Mouse (Mus musculus) retina, embryonic 14.5 days (tissue): Measurements from ENCODE around the gene Fmo2.
A peak's percentile ranks its signal among the peaks of the same experiment; 100 is the strongest.

ENCODE experiments used
- DNase-seq: peaks from one replicate; pipeline ENCODE4 v3.0.0-alpha.2; 2015; ENCODE audit warnings: low spot score

Fmo2 gene

DNA sequence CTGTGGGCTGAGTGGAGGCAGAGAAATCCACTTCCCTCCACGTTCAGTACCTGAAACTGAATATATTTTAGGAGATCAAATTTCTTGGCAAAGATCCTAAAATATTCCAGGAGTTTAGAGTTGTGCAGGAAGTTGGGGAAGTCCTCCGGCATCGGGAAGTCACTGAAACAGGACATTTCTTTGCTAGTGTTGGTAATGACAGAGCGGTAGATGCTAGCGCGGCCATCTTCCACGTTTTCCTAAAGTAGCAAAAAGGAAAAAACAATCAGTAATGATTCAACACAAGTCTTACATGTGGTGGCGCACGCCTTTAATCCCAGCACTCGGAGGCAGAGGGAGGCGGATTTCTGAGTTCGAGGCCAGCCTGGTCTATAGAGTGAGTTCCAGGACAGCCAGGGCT, 9.9 kb downstream of the Fmo2 start:
- DNase-seq, result no peak

DNA sequence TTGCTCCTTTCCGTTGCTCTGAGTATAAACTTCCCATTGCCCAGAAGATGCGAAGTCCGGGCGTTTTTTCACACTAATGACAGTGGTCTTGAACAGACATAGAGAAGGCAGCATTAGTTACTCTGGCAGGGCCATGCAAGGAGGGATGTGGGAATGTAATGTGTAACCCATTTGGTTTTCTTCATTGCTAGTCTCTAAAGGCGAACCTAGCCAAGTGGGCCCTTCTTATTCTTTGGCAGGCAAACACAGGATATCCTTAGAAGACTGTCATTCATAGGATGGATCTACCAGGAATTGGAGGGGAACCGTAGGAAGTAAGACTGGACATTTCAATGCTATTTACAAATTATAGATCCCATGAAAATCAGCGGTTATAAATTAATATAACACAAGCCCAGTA, 10.9 kb downstream of the Fmo2 start:
- no peak for DNase-seq

DNA sequence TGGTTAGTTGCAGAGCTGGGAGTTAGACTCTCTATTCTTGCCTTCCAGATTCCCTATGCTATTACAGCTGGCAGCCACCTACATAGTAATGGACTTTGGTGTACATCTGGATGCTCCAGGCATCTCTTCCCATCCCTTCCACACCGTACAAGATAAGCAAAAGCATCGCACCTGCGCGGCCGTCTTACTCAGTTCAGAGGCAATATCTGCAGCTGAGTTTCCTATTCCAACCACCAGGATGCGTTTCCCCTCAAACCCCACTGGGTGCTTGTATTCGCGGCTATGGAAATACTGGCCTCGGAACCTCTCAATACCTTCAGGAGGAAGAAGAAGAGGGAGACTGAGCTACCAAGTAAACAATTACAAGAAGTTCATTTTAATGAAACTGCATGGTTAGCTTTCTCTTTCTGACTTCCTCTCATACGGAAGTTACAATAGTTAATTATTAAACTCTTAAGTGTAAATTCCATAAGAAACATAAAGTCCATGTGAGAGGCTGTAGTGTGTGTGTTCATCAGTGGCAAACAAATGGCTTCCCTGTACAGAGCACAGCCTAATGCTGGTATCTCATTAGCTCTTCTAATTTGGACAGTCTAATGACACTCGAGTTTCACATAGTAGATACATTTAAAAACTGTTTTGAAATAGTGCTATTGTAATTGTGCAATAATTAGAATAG, 12.2 kb downstream of the Fmo2 start:
- DNase-seq, result no peak

DNA sequence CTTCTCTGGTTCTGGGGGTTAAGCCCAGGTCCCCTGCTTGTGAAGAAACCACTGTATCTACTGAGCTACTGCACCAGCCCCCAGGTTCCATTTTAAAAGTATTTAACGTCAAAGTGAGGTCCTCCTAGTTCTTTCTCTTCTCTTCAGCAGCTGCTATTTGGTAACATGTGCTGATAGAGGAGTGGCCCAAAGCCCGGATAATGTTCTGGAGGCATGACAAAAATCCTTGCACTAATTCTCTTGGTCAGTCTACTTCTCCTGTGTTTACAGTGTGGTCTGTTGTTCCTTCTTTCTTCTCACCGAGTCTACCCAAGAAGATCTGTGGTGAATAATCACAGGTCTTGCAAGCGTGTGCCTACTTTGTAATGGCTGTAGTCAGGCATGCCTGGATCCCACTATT, 15.8 kb downstream of the Fmo2 start:
- no peak for DNase-seq

DNA sequence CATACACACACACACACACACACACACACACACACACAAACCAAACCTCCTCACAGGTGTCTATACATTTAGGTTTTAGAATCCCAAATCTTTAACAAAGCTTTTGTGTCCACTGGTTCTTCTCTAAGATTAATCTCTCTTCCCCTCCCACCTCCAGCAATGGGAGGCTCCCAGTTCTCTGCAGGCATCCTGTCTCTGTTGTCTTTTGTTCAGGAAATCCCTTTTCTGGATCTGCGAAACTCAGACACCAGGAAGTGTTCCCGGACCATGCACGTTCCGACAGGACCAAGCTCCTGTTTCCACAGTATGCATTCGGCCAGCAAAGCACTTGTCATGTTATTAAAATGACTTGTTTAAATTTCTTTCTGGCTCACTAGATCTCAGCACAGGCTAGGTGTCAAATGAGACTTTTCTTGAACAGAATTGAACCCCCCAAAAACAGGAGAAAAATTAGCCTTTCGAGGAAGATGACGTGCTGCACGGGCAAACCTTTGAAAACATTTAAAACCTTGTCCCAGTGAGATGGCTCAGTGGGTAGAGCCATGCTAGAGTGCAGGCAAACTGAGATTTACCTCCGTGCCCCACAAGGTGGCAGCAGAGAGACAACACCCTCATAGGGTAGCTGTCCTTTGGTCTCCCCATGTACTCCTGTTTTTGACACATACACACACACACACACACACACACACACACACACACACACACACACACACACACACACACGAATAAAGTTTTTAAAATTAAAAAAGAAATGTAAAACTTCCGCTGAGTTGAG, 18.7 kb downstream of the Fmo2 start:
- DNase-seq, result peak; percentile 67

DNA sequence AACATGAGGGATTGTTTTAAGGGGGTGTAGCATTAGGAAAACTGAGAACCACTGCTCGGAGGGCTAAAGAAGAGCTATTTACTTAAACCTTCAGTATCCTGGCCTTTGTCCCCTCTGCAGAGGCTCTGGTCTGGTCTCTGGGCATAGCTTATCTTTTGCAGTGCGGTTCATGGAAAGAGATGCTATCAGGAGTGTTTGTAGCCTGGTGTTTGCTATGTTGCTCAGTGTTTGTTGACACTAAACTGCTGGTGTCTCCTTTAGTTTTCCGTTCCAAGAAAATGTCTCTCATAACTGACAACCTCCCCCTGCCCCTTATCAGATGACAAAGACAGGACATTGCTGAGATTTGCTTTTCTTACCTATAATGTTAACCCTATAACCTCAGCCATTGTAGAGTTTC, 23.4 kb downstream of the Fmo2 start:
- DNase-seq, result no peak

DNA sequence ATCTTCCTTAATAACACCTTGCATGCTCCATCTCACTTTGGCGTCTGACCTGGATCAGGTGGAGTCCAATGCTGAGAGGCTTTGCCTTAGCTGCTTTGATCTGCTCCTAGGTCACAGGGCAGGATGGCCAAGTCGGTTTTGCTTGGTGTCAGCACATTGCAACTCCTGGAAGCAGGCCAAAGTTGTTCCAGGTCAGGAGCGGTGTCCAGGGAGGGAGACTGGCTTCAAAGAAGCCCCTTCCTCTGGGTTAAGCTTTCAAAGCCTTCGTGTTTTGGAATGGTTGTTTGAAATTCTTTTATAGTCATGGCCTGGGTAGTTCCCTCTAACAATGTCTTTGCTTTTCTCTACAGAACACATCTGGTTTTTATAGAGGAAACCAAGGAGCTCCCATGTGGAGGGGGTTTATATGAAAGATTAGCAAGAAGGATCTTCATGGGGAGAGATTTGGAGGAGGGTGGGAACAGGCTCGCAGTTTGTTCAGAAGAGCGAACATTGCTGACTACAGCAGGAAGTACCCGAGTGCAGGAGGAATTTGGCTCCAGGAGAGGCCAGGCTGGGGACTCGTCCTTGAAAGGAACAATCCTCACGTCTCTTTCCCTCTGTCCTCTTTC, 26.7 kb downstream of the Fmo2 start:
- DNase-seq, result no peak

DNA sequence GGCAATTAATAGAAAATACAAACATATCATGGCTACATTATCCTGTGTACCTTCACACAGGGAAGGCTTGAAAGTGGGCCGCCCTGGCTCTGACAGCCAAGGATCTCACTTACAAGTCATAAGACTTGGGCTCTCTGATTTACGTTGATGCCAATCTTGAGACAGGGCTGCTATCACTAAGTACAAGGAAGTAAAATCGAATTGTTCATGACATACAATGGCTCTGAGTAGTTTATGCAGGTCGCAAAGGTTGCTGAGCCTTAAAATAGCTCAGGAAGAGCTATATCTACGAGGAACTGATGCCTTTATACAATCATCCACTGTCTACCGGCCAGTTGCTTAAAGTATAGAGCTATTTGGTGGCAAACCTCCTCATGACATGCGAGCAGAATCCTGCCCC, 27.5 kb downstream of the Fmo2 start:
- DNase-seq, result no peak

DNA sequence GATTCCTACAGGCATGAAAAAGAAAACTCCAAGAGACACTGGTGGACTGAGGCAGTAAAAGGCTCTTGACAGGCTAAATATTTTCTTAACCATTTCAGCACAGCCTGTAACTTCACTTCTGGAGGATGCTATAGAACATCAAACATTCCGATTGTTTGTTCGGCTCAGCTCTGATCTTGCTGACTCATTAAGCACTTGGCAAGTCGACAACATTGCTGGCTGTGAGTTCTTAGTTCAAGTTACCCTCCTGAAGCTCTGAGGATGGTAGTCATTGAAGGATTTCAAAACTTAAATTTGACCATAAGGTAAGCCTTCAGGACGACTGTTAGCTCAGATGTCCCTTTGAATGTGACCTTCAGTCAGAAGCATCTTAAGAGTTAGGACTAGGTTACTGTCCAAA, 31.1 kb downstream of the Fmo2 start:
- no peak for DNase-seq

DNA sequence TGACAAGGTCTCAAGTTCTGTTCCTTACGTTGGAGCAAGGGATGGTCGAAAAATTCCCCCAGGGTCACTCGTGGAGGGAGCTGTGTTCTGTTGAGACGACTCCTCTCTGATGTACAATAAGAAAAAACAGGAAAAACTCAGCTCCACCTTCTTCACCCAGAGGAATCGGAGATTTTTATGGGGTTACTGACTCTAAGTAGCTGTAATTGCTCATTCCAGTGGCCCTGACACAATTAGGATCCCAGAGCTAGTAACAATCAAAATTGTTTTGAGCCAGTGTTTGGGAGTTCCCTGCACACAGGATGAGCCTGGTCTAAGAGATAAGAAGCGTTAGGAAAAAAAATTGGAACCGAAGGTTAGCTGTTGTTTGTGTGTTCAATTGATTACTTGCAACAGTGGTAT, 32.2 kb downstream of the Fmo2 start, which contains the start of gene Fmo1:
Gene Fmo1 (minus strand): TSS at position 331 of the 402 bp plus-strand sequence.
- no peak for DNase-seq

DNA sequence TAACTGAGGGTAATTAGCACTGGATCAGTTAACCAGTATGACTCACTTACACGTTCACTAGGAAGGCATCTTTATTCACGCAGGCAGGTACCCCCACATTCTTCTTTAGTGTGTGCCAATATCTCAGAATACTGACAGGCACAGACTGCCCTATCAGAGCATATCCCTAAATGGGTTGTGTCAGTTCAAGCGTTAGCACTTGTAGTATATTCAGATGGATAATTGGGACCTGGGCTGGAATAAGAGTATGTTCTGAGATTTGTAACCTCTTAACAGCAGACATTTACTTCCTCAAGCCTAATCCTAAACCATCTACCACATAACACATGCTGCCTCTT, 33.1 kb downstream of the Fmo2 start:
- no peak for DNase-seq

DNA sequence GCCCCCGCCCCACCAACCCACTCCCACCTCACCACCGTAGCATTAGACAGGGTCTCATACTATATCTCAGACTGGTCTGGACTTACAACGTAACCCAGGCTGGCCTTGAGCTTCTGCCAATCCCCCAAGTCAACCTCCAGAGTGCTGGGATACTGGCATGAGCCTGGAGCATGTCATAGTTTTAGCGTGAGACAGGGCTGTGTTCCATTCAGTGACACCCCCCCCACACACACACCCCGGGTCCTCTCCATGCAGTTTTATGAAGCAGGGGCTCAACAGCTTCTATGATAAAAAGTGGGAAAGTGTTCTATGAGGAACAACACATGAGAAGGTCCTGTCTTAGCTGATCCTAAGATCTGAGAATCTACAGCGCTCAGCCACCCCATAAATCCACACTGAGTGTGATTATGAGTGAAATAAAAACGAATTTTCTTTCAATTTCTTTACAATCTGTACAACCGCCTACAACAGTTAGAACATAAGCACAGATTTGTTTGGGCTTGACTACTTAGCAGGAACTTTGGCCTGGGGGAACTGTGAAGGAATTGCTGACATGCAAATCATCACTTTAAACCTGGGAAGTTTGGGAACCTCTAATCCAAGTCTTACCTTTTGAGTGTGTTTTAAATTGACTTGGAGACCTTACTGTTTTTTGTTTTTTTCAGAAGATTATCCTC, 33.6 kb downstream of the Fmo2 start:
- DNase-seq, result no peak

DNA sequence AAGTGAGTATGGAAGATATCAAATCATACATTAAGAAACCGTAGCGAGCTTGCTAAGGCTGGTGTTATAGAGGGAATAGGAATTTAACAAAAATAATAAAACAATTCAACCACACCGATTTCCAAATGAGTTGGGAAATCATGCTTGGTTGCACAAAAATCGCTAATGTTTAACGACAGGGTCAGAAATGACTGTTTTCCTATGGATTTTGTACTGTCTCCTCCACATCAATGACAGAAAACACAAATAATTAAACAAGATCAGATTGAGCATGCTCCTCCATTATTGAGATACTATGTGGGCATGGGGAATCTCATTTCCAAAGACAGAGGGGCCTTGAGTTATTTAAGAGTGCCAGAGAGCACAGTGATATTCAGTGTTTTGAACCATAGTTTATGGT, 34.2 kb downstream of the Fmo2 start:
- no peak for DNase-seq

DNA sequence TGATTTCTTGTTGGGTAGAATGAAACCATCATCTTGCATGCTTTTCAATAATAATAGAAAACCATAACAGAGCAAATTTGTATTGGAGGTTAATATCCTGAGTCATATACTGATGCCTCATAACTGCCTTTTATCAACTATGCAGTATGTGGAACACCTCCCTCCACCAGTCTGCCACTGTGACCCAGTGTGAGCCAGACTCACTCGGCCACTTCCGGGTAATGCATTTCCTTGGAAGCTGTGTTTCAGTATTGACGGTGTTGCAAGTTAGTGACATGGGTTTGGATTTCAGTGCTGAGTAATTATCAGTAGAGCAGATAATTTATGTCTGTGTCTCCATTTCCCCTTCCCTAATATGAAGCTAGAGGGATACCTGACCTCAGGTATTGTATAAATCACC, 34.9 kb downstream of the Fmo2 start:
- no peak for DNase-seq

DNA sequence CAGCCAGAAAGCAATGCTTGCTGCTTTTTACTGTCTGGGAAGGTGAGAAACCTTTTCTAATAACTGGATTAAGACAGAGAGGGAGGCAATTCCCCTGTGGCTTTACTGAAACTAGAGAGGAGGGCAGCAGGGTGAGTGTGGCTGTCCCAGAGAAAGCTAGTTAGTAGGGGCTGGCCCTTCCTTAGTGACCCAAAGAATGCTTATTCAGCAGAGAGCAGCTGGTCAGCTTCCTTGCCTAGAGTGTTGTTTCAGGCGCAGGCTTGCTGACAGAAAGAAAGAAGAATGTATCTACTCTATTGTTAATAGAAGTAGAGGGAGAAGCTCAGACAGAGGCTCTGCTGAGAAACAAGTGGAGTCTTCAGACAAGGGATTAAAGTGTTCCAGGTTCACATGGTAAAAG, 36.2 kb downstream of the Fmo2 start:
- DNase-seq, result no peak

DNA sequence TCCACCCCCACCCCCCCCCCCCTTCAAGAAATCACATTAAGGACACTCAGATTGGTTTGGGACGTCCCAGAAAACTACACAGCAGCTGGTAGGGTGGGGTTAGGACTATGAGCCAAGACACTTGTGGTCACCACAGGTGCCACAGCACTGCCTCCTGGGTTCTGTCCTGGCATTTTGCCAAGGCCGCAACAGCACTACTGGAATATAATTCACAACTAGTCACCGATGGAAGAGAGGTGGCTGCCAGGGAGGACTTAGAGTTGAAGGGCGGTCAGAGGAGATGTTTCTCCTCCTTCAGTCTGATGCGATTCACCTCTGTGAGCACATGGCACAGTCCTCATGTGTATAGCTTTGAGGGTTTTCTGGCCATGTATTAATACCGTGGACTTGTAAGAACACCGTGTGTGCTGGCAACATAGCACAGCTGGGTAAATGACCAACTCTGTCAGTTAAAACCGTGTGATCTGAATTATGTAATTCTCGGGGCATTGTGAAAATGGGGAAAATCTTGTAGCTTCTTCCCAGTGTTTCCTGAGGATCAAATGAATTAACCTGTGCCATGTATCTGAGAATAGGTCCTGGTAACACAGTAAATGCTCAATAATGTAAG, 38.4 kb downstream of the Fmo2 start:
- no peak for DNase-seq

DNA sequence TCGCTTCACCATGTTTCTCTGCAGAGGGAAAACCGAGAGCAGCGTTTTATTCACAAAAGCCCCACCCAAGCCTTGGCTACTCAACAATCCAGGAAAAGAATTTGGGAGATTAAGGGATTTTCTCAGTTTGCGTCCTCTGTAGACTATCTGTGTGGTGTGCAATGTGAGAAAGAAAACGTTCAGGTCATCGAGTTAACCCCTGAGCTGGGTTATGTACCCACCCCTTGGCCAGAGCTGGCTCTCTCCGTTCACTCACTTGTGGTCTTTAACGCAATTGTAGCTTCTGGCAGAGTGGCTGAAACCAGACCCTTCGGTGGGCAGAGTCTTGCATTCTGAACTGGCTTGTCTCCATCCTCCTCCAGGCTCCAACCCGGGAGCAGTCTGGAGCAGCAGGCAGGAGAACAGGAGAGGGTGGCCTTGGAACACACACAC, 39.0 kb downstream of the Fmo2 start:
- no peak for DNase-seq

DNA sequence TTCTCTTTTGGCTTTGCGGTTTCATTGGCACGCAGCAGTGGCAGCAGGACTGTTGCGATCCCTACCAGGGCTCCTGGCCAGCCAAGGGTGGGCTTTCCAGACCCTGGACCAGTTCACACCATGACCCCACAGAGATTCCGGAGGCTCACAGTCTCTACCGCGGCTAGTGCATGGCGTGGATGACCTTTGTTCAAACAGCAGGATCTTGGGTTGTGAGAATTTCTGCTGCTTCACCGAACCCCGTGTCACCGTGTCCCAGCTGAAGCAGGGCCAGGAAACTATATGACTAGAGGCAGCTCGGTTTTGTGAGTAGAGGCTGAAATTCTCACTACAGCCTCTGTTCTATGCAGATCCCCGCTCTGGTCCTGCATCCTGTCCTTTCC, 39.8 kb downstream of the Fmo2 start:
- peak; percentile 23 for DNase-seq

DNA sequence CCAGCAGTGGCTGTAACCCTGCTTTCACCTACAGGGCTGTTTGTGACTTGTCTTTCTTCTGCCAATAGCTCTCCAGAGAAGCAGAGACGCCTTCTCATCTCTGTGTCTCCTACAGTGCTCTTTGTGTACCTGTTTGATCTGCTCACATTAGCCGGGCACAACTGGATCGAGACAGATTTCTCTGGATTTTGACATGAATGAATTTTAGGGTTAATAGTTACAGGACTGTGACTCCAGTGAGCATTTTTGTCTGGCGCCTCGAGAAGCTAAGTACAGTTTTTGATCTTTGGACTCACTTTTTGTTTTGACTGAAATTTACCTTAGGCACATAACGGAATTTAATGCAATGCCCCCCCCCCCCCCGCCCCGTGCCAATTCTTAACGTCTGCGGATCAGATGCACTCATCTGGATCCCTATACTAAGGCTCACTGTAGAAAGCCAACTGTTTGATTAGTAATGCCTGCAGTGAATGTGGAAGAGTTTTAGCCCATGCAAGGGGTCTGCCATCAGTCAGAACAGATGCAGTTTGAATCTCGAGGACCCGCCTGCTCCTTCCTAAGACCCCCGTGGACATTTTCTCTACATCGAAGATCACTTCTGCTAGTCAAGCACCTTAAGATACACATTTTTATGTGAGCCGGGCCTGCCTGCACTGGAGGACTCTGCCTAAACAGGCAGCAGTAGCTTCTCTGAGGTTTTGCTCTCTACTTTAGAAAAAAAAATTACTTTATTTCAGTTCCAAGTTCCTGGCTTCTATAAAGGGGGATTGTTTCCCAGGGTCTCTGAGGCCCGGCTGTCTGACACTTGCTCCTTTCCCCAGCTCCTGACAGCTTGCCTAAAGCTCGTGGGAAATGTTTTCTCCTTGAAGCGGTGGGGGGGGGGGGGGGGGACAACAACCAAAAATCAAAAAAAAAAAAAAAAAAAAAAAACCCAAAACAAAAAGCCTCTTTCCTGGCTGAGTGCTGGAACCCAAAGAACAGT, 40.5 kb downstream of the Fmo2 start:
- no peak for DNase-seq

DNA sequence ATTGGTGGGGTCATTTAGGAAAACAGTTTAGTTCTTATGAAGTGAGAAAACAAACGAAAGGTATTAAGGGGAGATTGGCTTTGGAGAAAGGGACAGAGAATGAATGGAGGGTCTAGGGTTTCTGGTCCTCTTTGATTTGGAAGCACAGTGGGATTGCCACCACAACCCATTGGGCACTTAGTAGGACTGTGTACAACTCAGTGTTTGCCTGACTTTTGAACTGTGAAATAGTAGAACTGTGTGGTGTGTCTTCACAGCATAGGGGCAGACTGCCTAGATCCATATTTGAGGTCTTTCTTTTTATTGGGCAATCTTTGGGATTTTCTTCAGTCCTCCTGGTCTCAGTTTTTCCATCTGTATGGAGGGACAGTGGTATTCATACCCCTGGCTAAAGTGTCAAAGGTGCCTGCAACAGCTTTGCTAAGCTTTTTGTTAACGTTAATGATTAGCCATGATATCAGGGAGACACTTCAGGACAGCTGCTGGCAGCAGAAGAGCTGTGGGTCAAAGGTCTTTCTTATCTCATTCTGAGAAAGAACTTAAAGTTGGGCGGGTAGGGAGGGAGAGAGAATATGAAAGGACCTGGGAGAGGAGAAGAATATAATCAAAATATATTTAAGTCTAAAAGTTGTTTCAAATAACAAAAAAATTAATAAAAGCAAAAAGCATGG, 44.6 kb downstream of the Fmo2 start:
- no peak for DNase-seq

DNA sequence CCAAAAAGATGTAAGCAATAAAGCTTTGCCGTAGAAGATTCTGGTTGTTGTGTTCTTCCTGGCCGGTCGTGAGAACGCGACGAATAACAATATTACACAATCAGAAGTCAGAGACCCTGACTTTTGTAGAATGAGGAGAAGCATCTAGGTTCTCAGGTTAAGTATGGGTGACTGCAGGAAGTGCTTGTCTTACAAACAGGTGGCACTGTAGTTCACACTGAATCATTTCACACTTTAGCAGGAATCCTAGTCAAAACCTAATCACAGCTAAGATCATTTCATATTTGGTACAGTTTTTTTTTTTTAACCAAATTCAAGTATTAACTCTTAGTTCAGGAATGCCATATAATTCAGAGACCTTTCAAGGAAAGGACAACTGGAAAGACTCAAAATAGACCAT, 51.0 kb downstream of the Fmo2 start:
- no peak for DNase-seq
